Mouse (Mus musculus) left cerebral cortex, postnatal 10 days (tissue): Measurements from ENCODE around the gene Aars2. TPM values are rescaled to one million over a fixed set of nuclear protein-coding genes. Genes with fewer than 3 reads are reported as not detected.

Source experiments
- DNase-seq, 2 experiments: peaks; one replicate each; pipeline ENCODE4 v3.0.0; 2021 to 2022; ENCODE audit warnings: low spot score in 2 of 2, mixed read lengths in 1 of 2; ENCODE audit errors: extremely low spot score in 1 of 2
- intact Hi-C: fragments of 180-260 bp; cut with DNase I; formaldehyde crosslinking; loops from one replicate; pipeline ENCODE4 v1.15.1; 2025
- total RNA-seq, 2 experiments: library from RNA; stranded (reverse); gene quantifications; 2 replicates each; pipeline ENCODE4 v1.2.3; 2021

Gene Aars2
- total RNA-seq, 2 experiments from 2014 or later = 21.2 to 23.4 TPM

DNA sequence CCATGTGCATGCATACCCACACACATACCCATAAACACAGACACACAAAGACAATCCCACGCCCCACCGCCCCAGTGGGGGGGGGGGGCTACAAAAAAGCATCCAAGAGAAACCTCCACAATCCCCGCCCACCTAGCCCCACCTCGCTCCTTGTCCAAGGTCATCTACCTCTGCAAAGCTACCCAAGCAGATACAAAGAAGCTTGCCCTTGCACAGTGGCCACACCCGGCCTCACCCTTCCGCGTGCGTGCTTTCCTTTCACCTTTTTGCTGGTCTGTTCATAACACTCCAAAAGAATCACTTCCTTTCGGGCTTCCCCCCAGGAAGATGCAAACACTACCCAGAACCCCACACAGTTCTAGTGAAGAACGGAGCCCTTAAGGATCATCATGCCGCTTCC, 11.2 kb upstream of the Aars2 start:
- no peak for DNase-seq
- intact Hi-C loops = no loop called here

- DNase-seq = no peak
- intact Hi-C loops = no loop called here
Measured at GRCm38 (mm10) chr17:45498397-45498796, 8.2 kb upstream of the Aars2 start.

DNA sequence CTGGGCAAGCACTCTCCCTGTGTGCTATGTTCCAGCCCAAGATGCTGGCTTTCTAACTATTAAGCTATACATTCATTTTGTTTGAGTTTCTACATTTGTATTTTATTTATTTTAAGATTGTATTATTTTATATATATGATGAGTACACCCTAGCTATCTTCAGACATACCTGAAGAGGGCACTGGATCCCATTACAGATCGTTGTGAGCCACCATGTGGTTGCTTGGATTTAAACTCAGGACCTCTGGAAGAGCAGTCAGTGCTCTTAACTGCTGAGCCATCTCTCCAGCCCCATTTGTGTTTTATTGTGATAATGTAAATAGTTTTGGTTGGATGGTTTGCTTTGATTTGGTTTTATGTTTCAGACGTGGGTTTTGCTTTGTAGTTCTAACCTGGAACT, 7.1 kb upstream of the Aars2 start:
- DNase-seq = no peak
- intact Hi-C loops = no loop called here

DNA sequence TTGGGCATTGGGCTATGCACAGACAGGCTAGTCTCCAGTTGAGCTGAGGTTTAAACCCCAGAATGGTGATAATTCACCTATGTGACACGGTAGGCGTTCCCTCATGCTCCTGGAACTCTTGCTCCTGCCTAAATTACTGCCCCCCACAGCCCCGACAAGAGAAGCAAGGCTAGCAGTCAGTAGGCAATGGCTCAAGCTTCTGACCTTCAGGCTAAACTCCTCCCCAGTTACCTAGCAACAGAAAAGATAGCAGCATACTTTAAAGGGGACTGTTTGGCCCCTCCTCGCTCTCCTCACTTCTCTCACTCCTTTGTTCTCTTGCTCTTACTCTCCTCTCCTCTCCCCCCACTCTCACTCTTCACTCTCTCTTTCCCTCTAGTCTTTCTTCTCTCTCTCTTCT, 5.7 kb upstream of the Aars2 start:
- intact Hi-C loops = no loop called here
- DNase-seq = no peak

GRCm38 (mm10) chr17:45502324-45502723, 4.3 kb upstream of the Aars2 start:
- intact Hi-C loops = no loop called here
- no peak for DNase-seq

DNA sequence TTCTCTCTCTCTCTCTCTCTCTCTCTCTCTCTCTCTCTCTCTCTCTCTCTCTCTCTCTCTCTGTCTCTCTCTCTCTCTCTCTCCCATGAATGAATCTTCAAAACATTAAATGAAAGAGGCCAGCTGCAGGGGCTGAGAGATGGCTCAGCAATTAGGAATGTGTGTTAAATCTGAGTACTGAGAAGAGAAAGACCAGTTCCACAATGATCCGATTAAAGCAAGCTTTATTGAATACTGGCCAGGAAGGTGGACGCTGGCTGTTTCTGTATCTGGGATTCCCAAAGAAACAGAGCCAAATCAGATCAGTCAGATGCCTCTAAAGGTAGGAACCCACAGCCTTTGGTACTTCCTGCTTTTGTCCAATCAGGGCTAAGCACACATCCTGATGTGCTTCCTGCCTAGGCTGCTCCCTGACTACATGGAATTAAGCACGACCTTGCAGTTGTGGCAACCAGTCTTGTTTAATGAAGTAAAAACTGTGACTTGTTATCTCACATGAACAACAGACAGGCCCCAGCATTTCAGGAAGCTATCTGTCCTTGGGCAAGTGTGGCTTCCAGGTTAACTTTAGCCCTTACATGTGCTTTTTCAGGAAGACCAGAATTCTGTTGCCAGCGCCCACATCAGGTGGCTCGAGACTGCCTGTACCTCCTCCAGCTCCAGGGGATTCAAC, 3.2 kb upstream of the Aars2 start:
- DNase-seq = no peak
- intact Hi-C loops = no loop called here

DNA sequence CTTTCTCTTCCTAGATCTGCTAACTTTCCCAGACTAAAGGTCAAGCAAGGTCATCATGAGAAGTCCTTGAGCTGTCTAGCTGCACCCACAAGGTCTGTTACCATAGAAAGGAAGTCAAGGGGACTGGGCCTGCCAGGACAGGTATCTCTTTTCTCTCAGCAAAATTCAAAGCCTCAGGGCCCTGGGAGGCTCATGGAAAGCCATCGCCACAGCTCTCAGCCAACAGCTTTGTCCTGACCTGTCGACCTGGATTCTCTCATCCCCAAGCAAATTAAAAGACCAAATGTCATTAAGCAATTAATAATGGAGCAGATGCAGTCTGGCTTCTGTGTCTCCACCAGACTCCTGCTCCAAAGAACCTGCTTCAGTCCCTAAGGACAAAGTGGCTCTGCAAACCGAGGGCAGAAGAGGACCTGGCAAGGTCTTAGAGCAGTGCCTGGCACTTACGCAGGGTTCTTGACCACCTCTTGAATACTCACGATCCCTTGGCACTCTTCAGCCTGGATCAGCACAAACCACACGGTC, 638 bp upstream of the Aars2 start:
- intact Hi-C loops = no loop called here

DNA sequence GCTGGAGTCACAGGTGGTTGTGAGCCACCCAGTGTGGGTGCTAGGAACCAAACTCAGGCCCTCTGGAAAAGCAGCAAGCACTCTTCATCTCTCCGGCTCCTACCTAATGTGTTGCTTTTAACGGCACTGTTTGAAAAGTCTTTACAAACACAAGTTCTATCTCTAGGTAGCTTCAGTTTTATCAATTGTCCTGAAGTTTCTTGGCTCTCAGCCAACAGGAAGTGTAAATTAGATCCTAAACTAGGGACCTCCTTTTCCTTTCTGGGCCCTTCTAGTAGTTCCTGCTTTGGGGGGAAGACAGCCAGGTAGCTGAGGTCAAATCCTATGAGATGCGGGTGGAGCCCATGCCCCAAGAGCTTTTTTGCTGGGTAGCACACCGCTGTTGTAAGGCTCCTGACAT, 4.2 kb downstream of the Aars2 start:
- intact Hi-C loops = no loop called here
- no peak for DNase-seq

More for the DNA sequence above, 638 bp upstream of the Aars2 start:
- no peak for DNase-seq

DNA sequence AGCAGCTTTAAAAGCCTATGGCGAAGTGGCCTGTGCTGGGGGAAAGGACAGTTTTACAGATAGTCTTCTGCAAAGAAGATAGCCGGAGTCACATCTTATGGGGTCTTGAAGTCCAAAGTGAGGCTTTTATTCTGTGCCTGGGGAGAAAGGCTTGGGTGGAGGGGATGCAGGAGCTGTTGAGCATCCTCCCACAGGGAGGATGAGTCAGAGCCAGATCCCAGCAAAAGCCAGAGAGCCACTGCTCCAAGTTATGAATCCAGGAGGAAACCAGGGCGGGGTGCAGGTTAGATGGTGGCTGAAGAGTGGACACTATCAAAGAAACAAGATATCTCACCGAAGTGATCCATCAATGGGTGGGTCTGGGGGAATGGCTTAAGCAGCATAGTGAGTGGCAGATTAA, 5.1 kb downstream of the Aars2 start:
- intact Hi-C loops = no loop called here
- DNase-seq = no peak

DNA sequence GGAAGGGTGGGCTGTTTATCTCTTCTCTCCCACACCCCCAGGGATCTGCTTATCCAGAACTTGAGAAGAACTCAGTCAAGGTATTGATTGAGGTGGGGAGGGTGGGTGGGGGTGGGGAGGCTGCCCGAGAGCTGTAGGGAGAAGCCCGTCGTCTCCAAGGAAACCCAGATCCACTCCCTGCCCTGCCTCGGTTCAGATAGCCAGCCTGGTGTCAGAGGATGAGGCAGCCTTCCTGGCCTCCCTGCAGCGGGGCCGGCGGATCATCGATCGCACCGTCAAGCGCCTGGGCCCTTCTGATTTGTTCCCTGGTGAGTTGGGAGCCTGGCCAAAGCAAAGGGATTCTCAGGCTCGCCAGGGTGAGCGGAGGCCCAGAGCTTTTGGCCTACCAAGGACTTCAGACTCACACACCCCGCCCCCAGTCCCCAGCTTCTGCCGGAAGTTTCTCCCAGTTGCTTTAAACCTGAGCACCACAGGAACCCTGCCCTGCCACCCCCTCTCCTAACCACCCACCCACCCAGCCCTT, 8.6 kb downstream of the Aars2 start:
- no peak for DNase-seq
- intact Hi-C loops = no loop called here

- peak in 1 of 2 experiments; percentile 26 for DNase-seq
- intact Hi-C loops = loop anchor here (1.0 kb wide), 1 partner anchor 36 kb away; no protein-coding TSS in a partner anchor
Measured at GRCm38 (mm10) chr17:45515806-45516205, 9.2 kb downstream of the Aars2 start.

GRCm38 (mm10) chr17:45516488-45516887, 9.8 kb downstream of the Aars2 start:
- peak; percentile 73 to 74 for DNase-seq
- intact Hi-C loops = loop anchor here (1.0 kb wide), 1 partner anchor 36 kb away; no protein-coding TSS in a partner anchor

- peak in 1 of 2 experiments; percentile 29 for DNase-seq
- intact Hi-C loops = no loop called here
Measured at GRCm38 (mm10) chr17:45517135-45517534, 10.5 kb downstream of the Aars2 start.

- DNase-seq = peak in 1 of 2 experiments; percentile 27
- intact Hi-C loops = no loop called here
Measured at GRCm38 (mm10) chr17:45517549-45518215, 11.0 kb downstream of the Aars2 start.

DNA sequence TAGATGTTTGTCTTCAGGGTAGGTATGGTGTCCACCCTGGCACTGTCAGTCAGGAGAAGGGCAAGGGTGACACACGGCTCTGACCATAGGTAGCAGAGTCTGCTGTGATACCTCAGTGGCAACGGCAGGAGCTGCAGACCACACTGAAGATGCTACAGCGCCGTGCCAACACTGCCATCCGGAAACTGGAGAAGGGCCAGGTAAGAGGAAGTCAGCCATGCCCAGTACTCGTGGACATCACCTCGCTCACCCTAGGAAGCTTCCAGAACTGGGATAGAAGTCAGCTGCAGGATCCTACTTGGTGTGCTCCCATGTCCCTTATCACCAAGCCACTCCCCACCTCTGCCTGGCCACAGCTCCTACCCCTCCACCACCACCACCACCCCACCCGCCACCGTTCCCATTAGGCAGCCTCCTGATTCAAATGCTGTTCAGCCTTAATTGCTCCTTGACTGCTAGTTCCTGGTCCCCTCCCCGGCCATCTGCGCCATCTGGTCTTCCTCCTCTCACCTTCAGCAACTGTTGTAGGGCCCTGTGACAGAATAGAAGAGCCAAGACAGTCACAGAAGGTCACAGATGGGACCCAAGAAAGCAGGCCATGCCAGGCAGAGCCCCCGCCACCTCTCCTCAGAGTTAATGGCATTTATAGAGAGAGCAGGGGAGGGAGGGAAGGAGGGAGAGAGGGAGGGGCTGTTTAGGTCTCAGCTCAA, 12.3 kb downstream of the Aars2 start:
- intact Hi-C loops = no loop called here
- DNase-seq = no peak

GRCm38 (mm10) chr17:45520136-45520535, 13.5 kb downstream of the Aars2 start:
- intact Hi-C loops = no loop called here
- DNase-seq = peak in 1 of 2 experiments; percentile 30

GRCm38 (mm10) chr17:45523263-45523662, 16.6 kb downstream of the Aars2 start, which contains the start of gene Tcte1:
Tcte1 (plus strand) TSS chr17:45523434.
- intact Hi-C loops = no loop called here
- peak in 1 of 2 experiments; percentile 56 for DNase-seq

GRCm38 (mm10) chr17:45524961-45525360, 18.3 kb downstream of the Aars2 start:
- DNase-seq = peak in 1 of 2 experiments; percentile 21

GRCm38 (mm10) chr17:45526571-45526970, 19.9 kb downstream of the Aars2 start:
- DNase-seq = no peak
- intact Hi-C loops = no loop called here

More at GRCm38 (mm10) chr17:45524961-45525360, 18.3 kb downstream of the Aars2 start:
- intact Hi-C loops = no loop called here
